Mouse (Mus musculus) c-Kit-positive CD71-positive TER-119-positive erythroid progenitor cells, embryonic 14.5 days (primary cell): ENCODE measurements around the gene Gm14214.

Experiments used
- DNase-seq: peaks from one replicate; pipeline ENCODE4 v3.0.0-alpha.2; 2013; ENCODE audit warnings: low spot score

Gm14214 gene

GRCm38 (mm10) chr2:154769930-154770329, at the start of gene Gm14214:
Gene Gm14214 (minus strand): TSS chr2:154770030.
- no peak for DNase-seq

- no peak for DNase-seq
Measured at GRCm38 (mm10) chr2:154818599-154818998, 48.8 kb upstream of the Gm14214 start.

GRCm38 (mm10) chr2:154817788-154818187, 48.0 kb upstream of the Gm14214 start:
- no peak for DNase-seq

GRCm38 (mm10) chr2:154817089-154817488, 47.3 kb upstream of the Gm14214 start:
- no peak for DNase-seq

GRCm38 (mm10) chr2:154813426-154813825, 43.6 kb upstream of the Gm14214 start:
- no peak for DNase-seq

- no peak for DNase-seq
Measured at GRCm38 (mm10) chr2:154810821-154811220, 41.0 kb upstream of the Gm14214 start.

- DNase-seq: no peak
Measured at GRCm38 (mm10) chr2:154809107-154809762, 39.4 kb upstream of the Gm14214 start.

GRCm38 (mm10) chr2:154807689-154808088, 37.9 kb upstream of the Gm14214 start:
- DNase-seq: no peak

GRCm38 (mm10) chr2:154803845-154804244, 34.0 kb upstream of the Gm14214 start:
- DNase-seq: no peak

- no peak for DNase-seq
Measured at GRCm38 (mm10) chr2:154803372-154803771, 33.5 kb upstream of the Gm14214 start.

GRCm38 (mm10) chr2:154791661-154792642, 22.1 kb upstream of the Gm14214 start:
- DNase-seq: peak; percentile 60

GRCm38 (mm10) chr2:154790656-154791483, 21.0 kb upstream of the Gm14214 start, which contains the start of the genes Raly and a:
Gene Raly (plus strand): TSS chr2:154791096.
Gene a (plus strand): TSS chr2:154791402.
- DNase-seq: peak; percentile 98

GRCm38 (mm10) chr2:154789977-154790655, 20.3 kb upstream of the Gm14214 start:
- no peak for DNase-seq

GRCm38 (mm10) chr2:154789381-154789780, 19.6 kb upstream of the Gm14214 start:
- DNase-seq: no peak

- DNase-seq: no peak
Measured at GRCm38 (mm10) chr2:154786776-154787175, 16.9 kb upstream of the Gm14214 start.

GRCm38 (mm10) chr2:154786187-154786586, 16.4 kb upstream of the Gm14214 start:
- peak; percentile 90 for DNase-seq

- no peak for DNase-seq
Measured at GRCm38 (mm10) chr2:154785284-154785683, 15.5 kb upstream of the Gm14214 start.

GRCm38 (mm10) chr2:154782856-154783650, 13.2 kb upstream of the Gm14214 start:
- no peak for DNase-seq

- DNase-seq: no peak
Measured at GRCm38 (mm10) chr2:154782361-154782760, 12.5 kb upstream of the Gm14214 start.

- DNase-seq: no peak
Measured at GRCm38 (mm10) chr2:154779648-154780047, 9.8 kb upstream of the Gm14214 start.

GRCm38 (mm10) chr2:154776496-154776895, 6.7 kb upstream of the Gm14214 start:
- no peak for DNase-seq
